Mouse (Mus musculus) brain, embryonic 14.5 days (tissue): Measurements from ENCODE around the gene Fank1.

ENCODE experiments used
- CTCF ChIP-seq: fragments of 200-500 bp; IDR thresholded peaks from 2 replicates; pipeline ENCODE4 v1.5.1; 2012; ENCODE audit warnings: inconsistent platforms, mild to moderate bottlenecking, moderate library complexity, borderline replicate concordance; ENCODE audit not compliant: insufficient read depth, insufficient read length; ENCODE audit errors: extremely low read depth
- POLR2A ChIP-seq: fragments of 200-500 bp; IDR thresholded peaks from 2 replicates; pipeline ENCODE4 v1.6.1; 2012; ENCODE audit warnings: mild to moderate bottlenecking, inconsistent platforms, borderline replicate concordance; ENCODE audit not compliant: poor library complexity, insufficient read depth, insufficient read length, severe bottlenecking; ENCODE audit errors: extremely low read depth

DNA sequence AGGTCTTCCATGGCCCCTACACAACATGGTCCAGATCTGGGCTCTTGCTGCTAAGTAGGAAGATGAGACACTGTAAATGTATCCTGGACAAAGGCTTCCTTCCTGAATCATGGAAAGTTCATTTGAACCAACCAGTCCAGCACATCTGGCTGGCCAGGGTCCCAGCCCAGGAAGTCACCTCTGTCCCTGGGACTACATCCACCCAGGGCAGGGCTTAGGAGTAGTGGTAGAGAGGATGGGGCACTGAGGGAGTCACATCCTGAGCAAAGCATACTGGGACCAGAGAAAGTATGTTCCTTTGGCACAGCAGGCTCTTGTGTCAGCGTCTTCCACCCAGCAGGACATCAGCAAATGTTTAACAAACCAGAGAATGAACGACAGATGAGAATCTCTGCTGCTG is 149.1 kb downstream of the Fank1 start:
- TF ChIP-seq CTCF (no peak), POLR2A (no peak)
